Mouse (Mus musculus) layer of hippocampus, postnatal 10 days (tissue): ENCODE results near the gene Foxk2. TPM values are rescaled to one million over a fixed set of nuclear protein-coding genes. Genes with fewer than 3 reads are reported as not detected.
"Not testable (repeated sequence)": the region's sequence is repeated elsewhere in the genome, so short reads cannot be mapped to it uniquely, and the experiment has no call there.

Source experiments
- DNase-seq, 2 experiments: peaks; one replicate each; pipeline ENCODE4 v3.0.0; 2021; ENCODE audit warnings: low spot score in 2 of 2
- total RNA-seq, 2 experiments: library from RNA; stranded (reverse); gene quantifications; 2 replicates each; pipeline ENCODE4 v1.2.3; 2021

Foxk2 gene
- total RNA-seq, 2 experiments from 2014 or later: 93.6 to 102 TPM

GRCm38 (mm10) chr11:121277516-121277915 is 17.7 kb downstream of the Foxk2 start:
- DNase-seq: no peak

DNA sequence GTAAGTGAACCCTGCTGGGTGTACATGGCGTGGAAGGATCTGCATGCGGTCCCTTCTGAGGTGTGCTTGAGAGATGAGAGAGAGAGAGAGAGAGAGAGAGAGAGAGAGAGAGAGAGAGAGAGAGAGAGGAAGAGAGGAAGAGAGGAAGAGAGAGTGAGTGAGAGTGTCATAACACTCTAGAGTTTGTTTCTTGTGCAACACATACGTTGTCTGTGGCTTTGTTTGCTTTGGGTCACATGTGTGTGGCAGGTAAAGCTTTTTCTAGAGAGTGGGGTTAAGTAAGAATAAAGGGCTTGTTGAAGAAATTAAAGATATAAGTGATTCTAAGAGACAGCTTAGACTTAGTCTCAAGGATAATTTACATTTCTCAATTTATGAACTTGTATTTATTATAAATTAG is 18.2 kb downstream of the Foxk2 start:
- no peak for DNase-seq

DNA sequence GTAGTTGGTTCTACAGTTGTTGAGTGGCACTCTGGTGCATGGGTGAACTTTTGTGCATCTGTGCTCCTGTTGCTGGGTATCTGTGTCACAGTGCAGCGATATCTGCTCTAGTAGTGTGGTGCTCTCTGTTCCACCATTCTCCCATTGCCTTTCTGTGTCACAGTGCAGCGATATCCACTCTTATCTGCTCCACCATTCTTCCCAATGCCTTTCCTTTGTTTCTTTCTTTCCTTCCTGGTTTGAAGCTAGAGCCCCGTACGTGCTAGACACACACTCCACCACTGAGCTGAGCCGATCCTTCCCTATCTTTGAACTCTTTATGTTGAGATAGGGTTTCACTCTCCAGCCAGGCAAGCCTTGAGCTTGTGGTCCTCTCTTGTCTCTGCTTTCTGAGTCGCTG is 23.1 kb downstream of the Foxk2 start:
- DNase-seq: no peak

DNA sequence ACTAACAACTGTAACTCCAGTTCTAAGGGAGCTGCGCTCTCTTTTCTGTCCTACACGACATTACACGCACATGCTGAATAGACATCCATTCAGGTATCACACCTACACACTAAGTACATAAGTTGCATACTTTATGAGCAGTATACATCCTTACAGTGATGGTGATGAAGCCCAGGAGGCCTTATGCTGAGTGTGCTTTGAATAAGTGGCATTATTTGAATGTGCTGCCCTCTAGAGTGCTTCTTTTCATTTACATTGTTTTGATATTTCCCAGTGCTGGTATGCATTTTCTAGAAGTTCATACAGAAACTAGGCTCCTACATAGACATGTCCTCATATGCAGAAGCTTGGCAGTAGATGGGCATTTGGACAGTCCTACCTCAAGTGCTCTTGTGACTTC is 30.1 kb downstream of the Foxk2 start:
- no peak for DNase-seq

GRCm38 (mm10) chr11:121294771-121295170 is 35.0 kb downstream of the Foxk2 start:
- DNase-seq: no peak

GRCm38 (mm10) chr11:121298493-121298892 is 38.7 kb downstream of the Foxk2 start:
- DNase-seq: no peak

DNA sequence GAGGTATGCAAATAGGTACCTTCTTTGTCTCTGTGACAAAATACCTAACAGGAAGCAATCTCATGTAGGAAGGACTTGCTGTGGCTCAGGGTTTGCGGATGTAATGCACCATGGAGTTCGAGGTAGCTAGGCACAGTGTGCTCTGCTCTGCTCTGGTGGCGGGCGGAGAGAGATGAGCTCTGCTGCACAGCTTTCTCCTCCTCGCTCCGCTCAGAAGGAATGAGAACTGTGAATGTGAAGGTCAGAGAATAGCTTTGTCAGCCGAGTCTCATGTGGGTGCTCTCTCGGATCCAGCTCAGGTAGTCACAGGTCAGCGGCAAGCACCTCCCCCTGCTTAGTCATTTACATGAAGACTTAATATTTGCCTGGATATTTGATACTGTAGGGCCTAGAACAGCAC is 40.5 kb downstream of the Foxk2 start:
- no peak for DNase-seq

- DNase-seq: no peak
Measured at GRCm38 (mm10) chr11:121305371-121305770, 45.6 kb downstream of the Foxk2 start.

- DNase-seq: no peak
Measured at GRCm38 (mm10) chr11:121306608-121307007, 46.8 kb downstream of the Foxk2 start.

DNA sequence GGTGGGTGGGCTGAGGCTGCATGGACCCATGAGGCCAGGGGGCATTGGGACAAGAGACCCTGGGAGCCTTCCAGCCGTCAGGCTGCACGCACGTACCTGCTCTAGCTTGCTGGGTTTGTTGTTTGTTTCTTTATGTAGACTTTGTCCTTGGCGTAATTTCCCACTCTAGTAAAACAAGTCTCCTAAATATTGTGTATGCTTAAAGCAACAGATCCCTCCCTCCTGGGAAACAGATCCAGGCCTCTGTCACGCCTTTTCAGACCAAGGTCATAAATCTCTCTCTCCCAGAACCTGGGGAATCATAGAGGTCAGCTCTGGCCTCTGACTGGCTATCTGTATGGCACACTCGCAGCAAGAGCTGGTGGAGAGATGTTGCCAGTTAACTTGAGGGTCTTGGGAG is 47.9 kb downstream of the Foxk2 start:
- DNase-seq: not testable (repeated sequence)

- DNase-seq: no peak
Measured at GRCm38 (mm10) chr11:121326034-121326433, 66.2 kb downstream of the Foxk2 start.

DNA sequence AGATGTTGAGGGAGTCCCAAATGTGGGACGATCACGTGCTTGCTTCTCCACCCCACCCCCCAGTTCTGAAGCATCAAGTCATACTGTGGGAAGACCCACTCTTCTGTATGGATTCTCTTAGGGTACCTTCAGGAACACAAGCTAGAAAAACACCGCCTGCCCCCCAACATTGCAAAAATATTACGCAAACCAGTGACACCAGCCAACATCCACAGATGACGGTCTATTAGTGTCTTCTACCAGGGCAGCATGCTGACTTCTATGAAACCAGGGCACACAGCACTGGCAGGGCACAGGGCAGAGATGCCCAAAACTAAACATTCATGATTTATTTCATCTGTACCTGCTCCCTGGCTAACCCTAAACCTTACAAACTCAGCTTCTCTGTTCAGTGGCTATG is 66.9 kb downstream of the Foxk2 start:
- DNase-seq: no peak

- DNase-seq: no peak
Measured at GRCm38 (mm10) chr11:121328206-121328605, 68.4 kb downstream of the Foxk2 start.

DNA sequence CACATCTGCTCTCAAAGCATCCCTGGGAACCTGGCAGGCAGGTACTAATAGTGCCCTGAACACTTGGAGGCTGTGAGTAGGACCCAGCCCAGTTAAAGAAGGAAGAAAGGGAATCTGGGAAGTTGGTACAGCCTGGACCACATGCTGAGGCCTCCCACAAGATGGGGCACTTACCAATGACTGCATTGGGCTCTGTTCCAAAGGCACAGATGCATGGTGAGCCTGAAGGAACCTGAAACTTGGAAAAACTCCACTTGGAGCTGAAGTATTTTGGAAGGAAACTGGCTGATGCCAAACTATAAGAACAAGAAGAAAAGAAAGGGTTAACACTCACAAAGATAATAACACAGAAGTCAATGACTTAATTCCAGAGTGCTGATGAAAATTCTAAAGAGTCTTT is 68.8 kb downstream of the Foxk2 start:
- no peak for DNase-seq

DNA sequence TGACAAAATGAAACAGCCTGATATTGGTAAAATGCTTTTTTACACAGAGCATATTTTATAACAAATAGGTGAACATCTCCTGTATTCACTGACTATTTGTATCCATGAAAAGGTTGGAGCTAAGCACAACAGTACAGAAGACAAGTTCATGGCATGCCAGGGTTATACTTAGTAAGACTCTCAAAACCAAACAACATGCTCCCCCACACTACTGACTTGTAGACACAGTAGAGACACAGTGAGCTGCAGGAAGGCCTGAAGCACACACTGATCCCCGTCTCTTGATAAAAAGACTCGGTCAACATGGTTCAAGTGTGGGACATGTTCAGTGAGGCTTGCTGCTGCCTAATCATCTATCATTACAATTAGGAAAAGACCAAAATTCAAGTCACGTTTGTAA is 71.9 kb downstream of the Foxk2 start:
- DNase-seq: no peak

GRCm38 (mm10) chr11:121339647-121340046 is 79.9 kb downstream of the Foxk2 start:
- DNase-seq: no peak

DNA sequence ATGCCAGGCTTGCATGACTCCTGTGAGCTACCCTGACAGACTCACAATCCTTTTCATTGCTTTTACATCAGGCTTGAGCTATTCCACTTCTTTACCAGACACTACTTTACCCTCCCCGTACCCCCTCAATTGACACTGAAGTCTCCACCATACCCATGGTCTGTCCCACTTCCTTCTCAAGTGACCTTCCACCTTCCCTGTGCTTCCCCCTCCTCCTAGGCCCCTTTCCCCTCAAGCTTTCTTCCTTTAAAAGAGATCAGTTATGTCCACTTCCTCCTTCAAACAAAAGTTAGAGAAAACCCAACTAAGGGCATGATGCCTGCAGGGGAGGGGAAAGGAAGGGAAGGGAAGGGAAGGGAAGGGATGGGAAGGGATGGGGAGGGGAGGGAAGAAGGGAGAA is 80.5 kb downstream of the Foxk2 start:
- DNase-seq: no peak

DNA sequence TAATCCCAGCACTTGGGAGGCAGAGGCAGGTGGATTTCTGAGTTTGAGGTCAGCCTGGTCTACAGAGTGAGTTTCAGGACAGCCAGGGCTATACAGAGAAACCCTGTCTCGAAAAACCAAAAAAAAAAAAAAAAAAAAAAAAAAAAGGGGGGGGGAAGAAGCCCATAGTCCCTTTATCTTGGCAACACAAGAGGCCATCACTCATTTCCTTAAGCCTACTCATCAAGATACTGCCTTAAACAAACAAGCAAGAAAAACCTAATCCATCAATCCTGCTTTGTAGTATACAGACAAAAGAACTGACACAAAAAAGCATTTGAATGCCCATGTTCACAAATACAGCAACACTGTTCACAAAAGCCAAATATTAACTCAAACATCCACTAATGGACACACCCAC is 82.6 kb downstream of the Foxk2 start:
- not testable (repeated sequence) for DNase-seq

- no peak for DNase-seq
Measured at GRCm38 (mm10) chr11:121347036-121347435, 87.2 kb downstream of the Foxk2 start.

GRCm38 (mm10) chr11:121348166-121348565 is 88.4 kb downstream of the Foxk2 start:
- DNase-seq: no peak

DNA sequence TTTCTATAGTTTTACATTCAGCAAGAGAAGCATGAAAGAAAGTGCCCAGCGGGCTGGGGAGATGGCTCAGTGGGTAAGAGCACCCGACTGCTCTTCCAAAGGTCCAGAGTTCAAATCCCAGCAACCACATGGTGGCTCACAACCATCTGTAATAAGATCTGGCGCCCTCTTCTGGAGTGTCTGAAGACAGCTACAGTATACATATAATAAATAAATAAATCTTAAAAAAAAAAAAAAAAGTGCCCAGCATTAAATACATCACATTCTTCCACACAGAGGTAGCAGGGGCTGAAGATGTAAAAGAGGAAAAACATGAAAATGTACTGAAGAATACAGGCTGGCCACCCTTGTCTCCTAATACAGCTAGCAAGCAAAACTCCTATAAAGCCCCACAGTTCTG is 88.9 kb downstream of the Foxk2 start:
- not testable (repeated sequence) for DNase-seq

DNA sequence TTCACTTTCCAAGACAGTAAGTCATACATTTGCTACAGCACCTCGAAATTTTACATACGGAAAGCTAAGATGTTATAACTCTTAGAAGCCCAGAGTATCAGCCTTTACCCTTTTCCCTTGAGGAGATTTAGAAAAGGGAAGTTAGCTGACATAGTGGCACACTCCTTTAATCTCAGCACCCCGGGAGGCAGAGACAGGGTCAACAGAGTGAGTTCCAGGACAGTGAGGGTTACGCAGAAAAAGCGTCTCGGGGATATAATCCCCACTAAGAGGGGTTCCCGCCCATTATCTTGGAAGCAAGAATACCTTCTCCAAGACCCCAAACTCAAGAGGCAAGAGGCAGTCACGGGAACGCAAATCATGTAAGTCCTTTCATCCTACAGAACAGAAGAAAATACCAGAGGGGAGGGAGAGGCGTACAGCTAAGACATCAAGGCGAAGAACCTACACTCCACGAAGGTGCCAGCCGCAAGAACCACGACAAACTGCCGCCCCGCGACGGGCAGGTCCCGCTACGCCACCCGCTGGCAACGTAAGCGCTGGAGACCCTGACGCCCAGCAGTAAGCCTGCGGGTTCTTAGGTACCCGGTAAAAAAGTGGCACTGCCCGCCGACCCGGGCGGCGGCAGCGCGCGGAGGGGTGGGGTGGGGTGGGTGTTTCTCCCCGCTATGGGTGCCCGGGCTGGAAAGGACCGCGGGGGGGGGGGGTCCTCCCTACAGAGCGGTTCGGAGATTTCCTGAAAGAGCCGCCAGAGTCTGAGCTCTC is 93.7 kb downstream of the Foxk2 start:
- DNase-seq: peak; percentile 22 to 55

GRCm38 (mm10) chr11:121354091-121354707 is 94.4 kb downstream of the Foxk2 start, which contains the start of gene Wdr45b:
Wdr45b (minus strand) TSS chr11:121354445.
- DNase-seq: peak; percentile 99
